In the genomic region with DNA sequence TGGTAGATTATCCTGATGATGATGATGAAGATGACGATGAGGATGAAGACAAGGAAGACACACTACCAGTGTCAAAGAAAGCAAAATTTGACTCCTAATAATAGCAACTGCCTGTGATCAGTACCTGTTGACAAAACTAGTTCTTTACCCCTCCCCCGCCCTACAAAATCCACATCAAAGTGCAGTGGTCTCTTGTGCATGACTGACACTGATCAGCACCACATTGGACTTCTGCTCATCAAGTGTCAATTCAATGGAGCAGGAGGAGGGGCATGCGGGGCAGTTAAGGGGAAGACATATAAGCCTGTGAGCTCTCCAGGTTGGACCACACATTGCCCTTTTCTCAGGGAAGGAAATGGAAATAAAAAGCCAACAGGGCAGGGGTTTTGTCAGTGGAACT, we compare ENCODE assay signal across 8 mouse cellular contexts. TPM values are rescaled to one million over a fixed set of nuclear protein-coding genes. Genes with fewer than 3 reads are reported as not detected.
DNase-seq lines count a peak whose midpoint lies in the region; ATAC-seq and TF ChIP-seq lines count a peak whose summit lies in the region.

No protein-coding gene starts in this region.

- H3ac ChIP-seq in myocyte (ENCODE audit: control insufficient read depth, insufficient read length) = no peak overlapping the region

- DNase-seq in adrenal gland, adult (ENCODE audit: inconsistent age in 2 of 2, low spot score in 1 of 2) = peak; percentile 20 to 47
- no peak for DNase-seq in adrenal gland, postnatal 36 days
- no peak for DNase-seq in hindbrain, embryonic 14.5 days (ENCODE audit: low spot score)
- no peak for DNase-seq in gastrocnemius, postnatal 25 days

- no peaks in the 10 kb centered on the region for H3K27me3 ChIP-seq in megakaryocyte, embryonic 14.5 days (replicated peaks)
- H3K27me3 ChIP-seq in hindbrain, embryonic 14.5 days (ENCODE audit: control insufficient read depth, insufficient read depth, low read length) = no peaks in the 10 kb centered on the region
- no peaks in the 10 kb centered on the region for H3K27me3 ChIP-seq in myocyte (ENCODE audit: control insufficient read depth, insufficient read depth, insufficient read length)

- TF ChIP-seq POLR2A in myocyte (IDR thresholded peaks at IDR 0.05; ENCODE audit: insufficient read length, low read depth) = no peak

- ATAC-seq in megakaryocyte, adult 5-6 weeks (ENCODE audit: poor library complexity, severe bottlenecking) = no peak
- ATAC-seq in hindbrain, embryonic 14.5 days (ENCODE audit: low FRiP score) = no peak
- no peak for ATAC-seq in monocyte, adult 5-6 weeks (replicated peaks; ENCODE audit: insufficient number of reproducible peaks, low FRiP score, low TSS enrichment, poor library complexity, severe bottlenecking)

- peak overlapping the region; percentile 64 for H3K4me3 ChIP-seq in megakaryocyte, embryonic 14.5 days (replicated peaks)
- peak overlapping the region; percentile 42 for H3K4me3 ChIP-seq in hindbrain, embryonic 14.5 days (replicated peaks; ENCODE audit: low read length)
- peak overlapping the region; percentile 41 for H3K4me3 ChIP-seq in myocyte

- WGBS in hindbrain, embryonic 14.5 days = 68% methylated on average over 3 of the region's 3 CpGs

- H3K36me3 ChIP-seq in megakaryocyte, embryonic 14.5 days (replicated peaks; ENCODE audit: low read length) = no peaks in the 10 kb centered on the region
- H3K36me3 ChIP-seq in hindbrain, embryonic 14.5 days (replicated peaks; ENCODE audit: control insufficient read depth, insufficient read depth) = no peaks in the 10 kb centered on the region
- H3K36me3 ChIP-seq in myocyte (ENCODE audit: control insufficient read depth, insufficient read depth) = no peaks in the 10 kb centered on the region

- H3K27ac ChIP-seq in hindbrain, embryonic 14.5 days = peak overlapping the region; percentile 92; the same call in 1 of the 2 replicates

- no peaks in the 10 kb centered on the region for H3K79me2 ChIP-seq in myocyte (ENCODE audit: control insufficient read depth, insufficient read depth)

- peaks cover 19% of the 10 kb centered on the region for H3K4me1 ChIP-seq in megakaryocyte, embryonic 14.5 days
- H3K4me1 ChIP-seq in hindbrain, embryonic 14.5 days (replicated peaks; ENCODE audit: control insufficient read depth, insufficient read depth, low read length) = no peaks in the 10 kb centered on the region

- H3K4me2 ChIP-seq in hindbrain, embryonic 14.5 days (replicated peaks) = peak overlapping the region; percentile 65
- peak overlapping the region; percentile 78 for H3K4me2 ChIP-seq in myocyte (ENCODE audit: low read depth)

- H3K9ac ChIP-seq in hindbrain, embryonic 14.5 days = no peak overlapping the region

- peaks cover 3% of the 10 kb centered on the region; the same call in 1 of the 2 replicates for H3K9me3 ChIP-seq in megakaryocyte, embryonic 14.5 days
- no peaks in the 10 kb centered on the region for H3K9me3 ChIP-seq in hindbrain, embryonic 14.5 days (ENCODE audit: control insufficient read depth, low read length)

TF ChIP-seq in myocyte, 11 proteins besides CTCF, POLR2A, EP300 and RAD21:
- TF ChIP-seq MYOD1 (IDR thresholded peaks at IDR 0.05; ENCODE audit: control insufficient read depth in 1 of 3, insufficient read length in 2 of 3, low read depth in 2 of 3) (no peak), TCF3 (IDR thresholded peaks at IDR 0.05; ENCODE audit: insufficient read length, low read depth) (no peak), TCF12 (IDR thresholded peaks at IDR 0.05; ENCODE audit: insufficient read depth, poor library complexity, severe bottlenecking) (no peak), SRF (IDR thresholded peaks at IDR 0.05; ENCODE audit: control insufficient read depth, insufficient read length, low read depth) (no peak)

RNA-seq across cellular contexts. Expression of a gene that starts 29.6 kb away (rescaled TPM):
- 10 to 100 TPM; 41.7 to 43.7 TPM for total RNA-seq in adrenal gland, postnatal 36 days (2021)
- polyA plus RNA-seq in megakaryocyte, embryonic 14.5 days (2012; ENCODE audit: insufficient read depth, low replicate concordance) = 3.9 and 4.5 TPM in 2 replicates
- 34.1 and 43.8 TPM in 2 replicates for total RNA-seq in megakaryocyte, adult 5-6 weeks (2015)
- 29.1 and 35.5 TPM in 2 replicates for total RNA-seq in megakaryocyte, adult 5-6 weeks (2017)
- polyA plus RNA-seq in hindbrain, embryonic 14.5 days (2014; fragmentation: Nextera tagmentation; extraction: Ambion mirVana) = 19.3 and 21.3 TPM in 2 replicates
- 15.4 TPM for polyA plus RNA-seq in myocyte (2012; fragmentation: generic; extraction: Trizol)
- 49.7 to 91.4 TPM (median 50.3 TPM) in 3 replicates for total RNA-seq in monocyte, adult 5-6 weeks (2017)
- 10 to 100 TPM; 17.9 to 20.1 TPM for total RNA-seq in gastrocnemius, postnatal 25 days (2021)

Comparison
In these comparisons a context has a peak if more than half of its experiments do, and no peak if none do; other contexts are left out.
1. DNase-seq: peak in adrenal gland, adult (2 of 2); none in adrenal gland, postnatal 36 days (0 of 2), hindbrain, embryonic 14.5 days (single experiment) and gastrocnemius, postnatal 25 days (single experiment).
2. Peak in every context shown above with its lines, with median percentiles within 50 percentile points of each other: H3K4me3 ChIP-seq.